Mouse (Mus musculus) liver, adult 2 months (tissue): ENCODE measurements around the gene Gm21746.
"Not testable (repeated sequence)": the region's sequence is repeated elsewhere in the genome, so short reads cannot be mapped to it uniquely, and the experiment has no call there.

Experiments used
- CTCF ChIP-seq: fragments of 200-500 bp; IDR thresholded peaks from 2 replicates; pipeline ENCODE4 v1.5.1; 2011; ENCODE audit warnings: low read depth, low read length, control low read depth
- POLR2A ChIP-seq: fragments of 200-500 bp; IDR thresholded peaks from 2 replicates; pipeline ENCODE4 v1.6.1; 2011; ENCODE audit warnings: low read length, control low read depth; ENCODE audit not compliant: insufficient read depth; ENCODE audit errors: extremely low read depth

- TF ChIP-seq POLR2A, CTCF: not testable (repeated sequence)
Observed at GRCm38 (mm10) chrY:6266798-6267197, 29.0 kb upstream of the Gm21746 start, which contains the start of gene Gm20873.
